Mouse (Mus musculus): ENCODE data around the gene Entpd2.

The Entpd2 gene

DNA sequence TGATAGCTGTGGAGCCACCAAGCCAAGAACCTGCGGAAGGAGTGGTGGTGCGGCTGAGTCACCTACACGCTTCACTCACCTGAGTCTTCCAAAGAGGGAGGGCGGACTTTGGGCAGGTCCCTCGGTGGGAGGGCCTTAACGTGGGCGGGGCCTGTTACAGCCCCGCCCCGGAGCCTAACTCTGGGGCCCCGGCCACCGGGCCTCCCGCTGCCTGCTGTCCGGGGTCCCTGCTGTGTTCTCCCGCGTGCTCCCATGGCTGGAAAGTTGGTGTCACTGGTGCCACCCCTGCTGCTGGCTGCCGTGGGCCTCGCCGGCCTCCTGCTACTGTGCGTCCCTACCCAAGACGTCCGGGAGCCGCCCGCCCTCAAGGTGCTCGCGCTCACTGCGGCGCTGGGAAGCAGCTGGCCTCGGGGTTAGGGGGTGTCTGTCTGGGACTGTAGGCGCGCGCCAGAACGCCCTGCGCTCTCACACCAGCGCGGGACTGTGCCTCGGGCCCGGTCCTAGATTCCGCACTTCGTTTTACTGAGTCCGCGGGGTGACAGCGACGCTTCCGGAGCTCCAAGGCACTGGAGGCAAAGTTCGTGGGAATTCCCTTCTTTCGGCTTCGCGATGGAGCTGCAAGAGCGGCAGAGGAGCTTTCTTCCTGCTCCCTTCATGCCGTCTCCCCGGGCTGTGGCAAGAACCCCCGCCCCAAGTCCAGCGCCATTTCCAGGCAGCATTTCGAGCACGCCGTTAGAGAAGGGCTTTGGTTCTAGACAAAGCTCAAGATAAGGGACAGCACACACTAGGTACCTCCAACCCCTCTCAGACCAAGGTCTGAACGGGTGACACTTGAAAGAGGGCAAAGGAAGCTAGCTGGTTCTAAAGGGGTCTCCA is at the start of gene Entpd2:
Gene Entpd2, plus strand, starts transcription at position 154 of the 876 bp plus-strand sequence.
- DNase-seq, result peak; percentile 63 to 80

DNA sequence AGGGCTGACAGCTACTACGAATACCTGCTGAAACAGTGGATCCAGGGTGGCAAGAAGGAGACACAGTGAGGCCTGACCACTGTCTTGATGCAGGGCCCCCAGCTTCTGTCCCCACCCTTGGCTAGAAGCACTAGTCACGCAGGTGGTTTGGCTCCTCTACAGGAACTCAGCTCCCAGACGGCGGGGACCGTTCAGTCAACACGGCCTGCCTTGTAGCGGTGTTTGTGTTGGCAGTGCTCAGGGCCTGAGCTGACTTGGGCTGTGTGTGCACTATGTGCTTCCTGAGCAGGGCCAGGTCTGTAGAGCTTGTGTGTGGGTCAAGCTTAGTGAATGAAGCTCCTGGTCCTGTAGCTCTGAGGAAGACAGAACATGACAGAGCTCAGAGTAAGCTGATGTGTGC is 47.5 kb upstream of the Entpd2 start:
- peak in 1 of 2 experiments; percentile 22 for DNase-seq

DNA sequence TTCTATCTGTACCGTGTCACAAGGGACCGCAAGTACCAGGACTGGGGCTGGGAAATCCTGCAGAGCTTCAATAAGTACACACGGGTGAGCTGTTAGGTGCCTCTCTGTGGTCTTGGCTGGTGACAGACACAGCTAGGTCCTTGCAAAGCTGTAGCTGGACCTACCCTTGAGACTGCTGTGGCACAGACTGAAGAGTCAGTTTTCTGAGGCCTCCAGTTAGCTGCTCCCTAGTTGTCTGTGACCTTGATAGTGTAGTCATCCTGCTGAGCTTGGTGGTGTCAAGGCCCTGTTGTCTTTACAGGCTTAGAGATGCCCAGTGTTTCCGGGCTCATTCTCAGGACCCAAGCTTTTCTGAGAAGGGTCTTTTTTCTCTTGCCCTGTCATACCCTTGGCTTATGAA is 46.2 kb upstream of the Entpd2 start:
- no peak for DNase-seq

DNA sequence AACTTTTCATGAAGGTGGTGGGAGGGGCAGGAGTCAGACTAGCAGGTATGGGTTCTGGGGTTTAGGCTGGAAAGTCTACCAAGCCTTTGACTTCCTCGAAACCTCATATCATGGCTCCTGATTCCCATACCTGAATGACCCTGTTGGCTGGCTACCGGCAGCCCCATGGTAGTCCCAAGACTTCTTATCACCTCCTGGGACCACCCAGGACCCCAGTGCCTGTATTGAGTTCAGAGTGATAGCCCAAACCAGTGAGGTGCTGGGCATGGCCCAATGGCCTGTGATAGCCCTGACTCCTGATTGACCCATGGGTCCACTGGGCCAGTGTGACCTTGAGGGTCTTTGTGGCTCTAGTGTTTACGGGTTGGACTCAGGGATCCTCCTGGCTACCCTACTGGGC is 45.0 kb upstream of the Entpd2 start:
- no peak for DNase-seq

DNA sequence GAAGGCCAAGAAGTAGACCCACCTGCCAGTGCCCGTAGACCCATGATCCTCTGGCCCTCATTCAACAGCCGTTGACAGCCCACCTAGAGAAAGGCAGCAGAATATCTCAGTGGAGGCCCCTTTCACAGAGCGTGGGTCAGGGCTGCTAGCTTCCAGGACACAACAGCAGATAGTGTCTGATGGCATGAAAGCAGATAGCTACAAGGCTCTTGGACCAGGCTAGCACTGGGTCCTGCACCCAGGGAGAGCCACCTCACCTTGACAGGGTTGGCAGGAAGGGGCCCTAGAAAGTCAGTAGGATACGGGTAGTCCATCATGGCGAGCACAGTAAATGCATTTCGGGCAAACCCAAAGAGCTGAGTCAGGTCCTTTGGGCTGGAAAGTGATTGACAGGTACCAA is 41.5 kb upstream of the Entpd2 start:
- DNase-seq, result no peak

DNA sequence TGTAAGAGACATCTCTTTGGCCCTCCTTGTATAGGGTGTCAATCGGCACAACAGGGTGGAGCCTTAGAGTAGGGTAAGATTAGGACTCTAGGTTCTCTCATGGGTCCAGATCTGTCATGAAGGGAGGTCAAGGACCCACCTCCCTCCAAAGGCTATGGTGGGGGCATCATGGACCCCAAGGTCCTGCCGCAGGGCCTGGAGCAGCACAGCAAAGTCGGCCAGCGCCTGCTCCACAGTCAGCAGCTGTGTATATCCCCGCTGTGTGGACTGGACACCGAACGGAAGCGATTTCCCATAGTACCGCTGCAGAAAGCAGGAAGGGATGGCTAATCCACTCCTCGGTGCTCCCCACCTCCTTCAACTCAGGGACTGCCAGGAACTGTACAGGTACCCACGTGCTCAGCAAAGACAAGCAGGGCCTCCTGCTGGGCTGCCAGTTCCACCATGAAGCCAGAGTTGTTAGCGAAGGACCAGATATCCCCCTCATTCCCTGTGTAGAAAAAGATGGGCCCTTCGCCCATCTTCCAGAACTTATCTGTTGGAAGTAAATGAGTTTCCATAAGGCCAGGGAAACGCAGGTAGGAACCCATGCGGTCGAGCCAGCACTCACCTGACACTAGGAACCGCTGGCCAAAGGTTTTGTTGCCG is 40.1 kb upstream of the Entpd2 start:
- peak in 1 of 2 experiments; percentile 17 for DNase-seq

DNA sequence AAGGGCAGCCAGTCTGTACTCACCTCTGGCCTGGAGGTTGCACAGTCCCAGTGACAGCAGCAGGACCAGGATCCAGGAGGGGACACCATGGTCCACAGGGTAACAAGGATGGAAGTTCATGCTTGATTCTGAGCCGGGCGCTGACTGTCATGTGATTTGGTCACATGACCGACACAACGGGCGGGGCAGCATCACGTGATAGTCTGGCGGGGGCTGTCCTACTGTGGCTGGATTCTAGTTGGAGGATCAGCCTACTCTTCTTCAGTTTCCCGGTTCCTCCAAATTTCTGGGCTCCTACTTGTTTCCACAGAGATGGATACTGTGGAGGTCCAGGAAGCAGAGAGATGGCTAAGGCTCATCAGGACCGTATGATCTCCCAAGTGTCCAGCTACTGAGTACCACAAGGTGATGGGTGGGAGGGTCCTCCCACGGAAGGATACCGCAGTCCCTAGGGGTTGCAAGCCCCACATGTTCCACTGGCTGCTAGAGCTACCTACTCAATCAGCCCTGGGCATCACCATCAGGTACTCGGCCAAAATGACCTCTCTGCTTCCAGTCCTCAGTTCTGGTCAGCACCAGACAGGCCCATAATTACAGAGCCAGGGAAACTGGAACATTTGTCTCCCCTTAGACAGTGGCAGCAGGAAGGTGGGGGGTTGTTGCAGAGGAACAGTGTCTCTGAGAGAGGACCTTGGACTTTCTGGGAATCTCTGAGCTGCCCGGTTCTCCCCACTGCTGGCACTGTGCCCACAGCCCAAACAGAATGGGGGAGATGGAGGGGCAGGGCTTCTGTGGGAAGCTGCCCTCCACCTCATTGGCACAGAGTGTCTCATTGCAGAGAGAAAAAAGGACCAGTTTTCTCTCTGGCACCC is 39.2 kb upstream of the Entpd2 start, which contains the start of gene Dpp7:
Gene Dpp7, minus strand, starts transcription at position 152 of the 872 bp plus-strand sequence.
- DNase-seq, result peak; percentile 89 to 91

DNA sequence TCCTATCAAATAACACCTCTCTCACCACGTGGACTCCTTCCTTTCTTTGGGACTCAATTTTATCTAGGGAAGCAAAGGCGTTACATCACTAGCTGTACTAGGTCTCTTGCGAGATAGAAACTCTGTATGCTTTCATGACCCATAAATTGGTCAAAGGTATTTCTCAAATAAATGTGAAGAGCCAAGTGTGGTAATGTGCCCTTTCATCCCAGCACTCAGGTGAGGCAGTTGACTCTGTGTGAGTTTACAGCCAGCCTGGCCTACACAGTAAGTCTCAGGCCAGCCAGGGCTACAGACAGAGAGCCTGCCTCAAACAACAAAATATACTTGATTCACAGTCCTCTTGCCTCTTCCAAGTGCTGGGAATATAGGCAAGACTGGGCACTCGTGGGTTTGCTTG is 35.8 kb upstream of the Entpd2 start:
- DNase-seq, result no peak

DNA sequence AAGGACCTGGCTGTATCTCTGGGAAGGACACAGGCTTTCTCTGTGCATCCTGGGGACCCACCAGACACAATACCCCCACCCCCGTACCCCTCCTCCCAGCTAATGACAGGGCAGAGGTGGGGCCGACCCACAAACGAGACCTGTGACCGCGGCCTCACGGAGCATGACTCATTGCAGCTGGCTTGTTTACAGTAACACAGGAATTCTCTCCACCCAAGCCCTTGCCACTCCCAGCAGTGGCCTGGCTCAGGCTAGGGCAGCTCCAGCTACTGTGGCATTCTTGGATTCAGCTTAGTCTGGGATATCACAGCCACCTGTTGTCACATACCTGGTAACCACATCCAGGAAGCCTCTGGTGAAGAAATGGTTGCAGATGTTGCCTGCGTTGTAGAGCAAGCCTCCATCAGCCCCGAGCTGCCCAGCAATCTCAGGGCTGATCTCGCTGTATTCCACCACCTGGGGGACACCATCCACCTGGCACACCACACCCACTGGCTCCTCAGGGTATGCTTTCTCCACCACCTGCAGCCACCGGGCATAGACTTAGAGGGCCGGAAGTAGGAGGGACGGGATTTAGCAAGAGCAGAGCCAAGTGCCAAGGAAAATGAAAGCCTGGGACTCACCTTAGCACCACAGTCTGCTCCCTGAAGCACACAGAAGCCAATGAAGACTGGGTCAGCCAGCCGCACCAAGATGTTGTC is 32.0 kb upstream of the Entpd2 start:
- DNase-seq, result peak; percentile 32 to 35

DNA sequence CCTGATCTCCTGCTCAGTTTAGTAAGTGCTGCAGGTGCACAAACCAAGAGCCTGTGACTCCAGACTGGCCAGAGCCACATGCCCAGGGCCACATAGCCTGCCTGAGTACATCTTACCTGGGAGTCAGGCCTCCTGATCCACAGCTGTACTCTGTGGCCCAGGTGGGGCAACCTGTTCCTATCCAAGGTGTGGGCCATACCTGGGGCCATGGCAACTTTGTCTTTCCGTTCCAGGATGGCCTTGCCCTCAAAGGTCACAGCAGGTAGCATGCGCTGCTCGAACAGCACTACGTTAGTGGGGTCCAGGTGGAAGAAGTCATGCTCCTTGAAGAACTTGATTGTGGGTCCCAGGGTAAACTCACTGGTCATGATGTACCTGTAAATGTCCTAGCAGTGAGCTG is 31.4 kb upstream of the Entpd2 start:
- no peak for DNase-seq

DNA sequence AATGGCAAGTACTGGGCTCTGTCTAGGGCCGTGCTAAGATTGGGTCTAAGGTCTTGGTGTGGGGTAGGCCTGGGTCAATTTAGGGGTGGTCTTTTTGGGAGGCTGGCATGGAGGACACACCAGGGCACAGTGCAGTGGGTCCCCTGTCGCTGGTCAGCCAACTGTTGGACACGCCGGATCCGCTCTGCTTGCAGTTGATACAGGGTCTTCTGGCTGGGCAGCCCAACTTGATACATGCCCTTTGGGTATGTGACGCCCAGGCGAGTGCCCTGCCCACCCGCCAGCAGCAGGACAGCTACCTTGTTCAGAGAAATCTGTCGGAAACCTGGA is 30.9 kb upstream of the Entpd2 start:
- DNase-seq, result no peak

DNA sequence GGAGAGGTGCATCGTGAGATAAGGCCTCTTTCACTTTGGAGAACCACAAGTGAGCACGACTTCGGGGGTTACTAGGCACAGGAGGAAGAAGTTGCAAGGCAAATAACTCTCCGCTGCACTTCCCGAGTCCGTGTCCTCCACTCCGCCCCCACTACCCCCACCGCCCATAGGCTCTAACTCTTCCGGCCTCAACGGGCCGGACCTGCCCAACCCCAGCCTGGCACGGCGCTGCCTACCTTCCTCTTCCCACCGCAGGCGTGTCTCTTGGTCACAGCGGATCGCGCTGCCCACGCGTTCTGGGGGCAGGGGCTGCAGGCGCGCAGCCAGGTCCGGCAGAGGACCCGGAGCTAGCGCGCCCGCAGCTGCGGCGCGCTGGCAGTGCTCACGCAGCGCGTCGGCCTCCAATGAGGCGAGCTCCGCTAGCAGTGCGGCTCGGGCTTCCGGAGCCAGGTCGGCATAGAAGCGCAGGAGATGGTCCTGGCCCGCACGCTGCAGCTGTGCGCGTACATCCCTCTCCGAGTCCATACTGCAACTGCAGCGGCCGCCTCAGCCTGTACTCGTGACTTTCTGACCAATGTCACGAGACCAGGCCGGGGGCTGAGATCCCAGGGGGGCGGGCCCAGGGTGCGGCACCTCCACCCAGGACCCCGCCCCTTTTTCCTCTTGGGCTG is 30.4 kb upstream of the Entpd2 start, which contains the start of gene Uap1l1:
Gene Uap1l1, minus strand, starts transcription at position 592 of the 671 bp plus-strand sequence.
- DNase-seq, result peak; percentile 92 to 93

DNA sequence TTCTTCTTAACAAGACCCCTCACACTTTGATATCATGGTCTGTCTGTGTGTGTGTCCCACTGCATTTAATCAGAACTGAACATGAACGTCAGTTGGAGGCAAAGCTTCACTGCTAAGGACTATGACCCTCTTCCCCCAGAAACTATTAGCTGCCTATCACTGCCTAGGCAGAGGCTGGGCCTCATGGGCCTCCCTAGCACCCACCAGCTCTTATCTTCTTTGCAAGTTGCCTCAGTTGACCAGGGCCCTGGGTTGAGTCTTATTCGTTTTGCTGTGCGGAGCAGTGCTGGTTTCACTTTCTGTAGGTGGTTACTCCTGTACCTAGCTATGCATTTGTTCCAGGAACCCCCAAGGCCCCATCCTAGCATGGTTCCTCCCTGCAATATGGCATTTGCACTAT is 25.7 kb upstream of the Entpd2 start:
- no peak for DNase-seq

DNA sequence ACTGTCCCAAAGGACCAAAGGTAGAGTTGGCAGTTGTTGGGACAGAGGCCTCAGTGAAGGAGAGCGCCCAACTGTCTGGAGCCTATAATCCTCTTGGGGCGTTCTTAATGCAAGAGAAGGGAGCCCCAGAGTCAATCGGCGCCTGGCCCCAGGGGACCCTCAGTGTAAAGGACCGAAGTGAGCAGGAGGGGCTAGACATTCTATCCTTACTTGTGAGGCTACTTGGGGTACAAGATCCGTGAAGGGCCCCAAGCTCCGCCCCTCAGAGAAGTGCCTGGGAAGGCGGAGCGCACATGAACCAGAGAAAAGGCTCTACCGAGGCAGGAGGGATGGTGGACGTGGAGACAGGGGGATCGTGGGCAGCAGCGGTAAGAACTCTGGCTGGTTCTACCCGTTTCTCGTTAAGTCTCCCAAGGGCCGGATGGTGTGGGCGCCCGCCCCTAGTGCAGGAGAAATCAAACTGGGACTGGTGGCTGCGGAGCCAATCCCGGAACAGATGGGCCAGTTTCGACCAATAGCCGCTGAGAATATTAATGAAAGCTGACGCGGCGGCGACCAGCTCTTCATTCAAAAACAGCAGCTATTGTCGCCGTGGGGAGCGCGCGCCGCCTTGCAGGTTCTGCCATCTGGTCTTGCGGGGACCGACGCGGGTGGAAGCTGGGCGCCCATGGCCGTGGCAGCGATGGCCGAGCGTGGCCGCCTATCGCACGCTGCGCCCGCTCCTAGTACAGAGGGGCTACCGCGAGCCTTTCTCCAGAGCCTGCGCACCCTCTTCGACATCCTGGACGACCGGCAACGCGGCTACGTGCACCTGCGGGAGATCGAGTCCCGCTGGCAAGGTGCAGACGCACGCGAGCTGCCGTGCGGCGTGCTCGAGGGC is 23.7 kb upstream of the Entpd2 start, which contains the start of gene Sapcd2:
Gene Sapcd2, plus strand, starts transcription at position 558 of the 880 bp plus-strand sequence.
- peak; percentile 89 to 90 for DNase-seq

DNA sequence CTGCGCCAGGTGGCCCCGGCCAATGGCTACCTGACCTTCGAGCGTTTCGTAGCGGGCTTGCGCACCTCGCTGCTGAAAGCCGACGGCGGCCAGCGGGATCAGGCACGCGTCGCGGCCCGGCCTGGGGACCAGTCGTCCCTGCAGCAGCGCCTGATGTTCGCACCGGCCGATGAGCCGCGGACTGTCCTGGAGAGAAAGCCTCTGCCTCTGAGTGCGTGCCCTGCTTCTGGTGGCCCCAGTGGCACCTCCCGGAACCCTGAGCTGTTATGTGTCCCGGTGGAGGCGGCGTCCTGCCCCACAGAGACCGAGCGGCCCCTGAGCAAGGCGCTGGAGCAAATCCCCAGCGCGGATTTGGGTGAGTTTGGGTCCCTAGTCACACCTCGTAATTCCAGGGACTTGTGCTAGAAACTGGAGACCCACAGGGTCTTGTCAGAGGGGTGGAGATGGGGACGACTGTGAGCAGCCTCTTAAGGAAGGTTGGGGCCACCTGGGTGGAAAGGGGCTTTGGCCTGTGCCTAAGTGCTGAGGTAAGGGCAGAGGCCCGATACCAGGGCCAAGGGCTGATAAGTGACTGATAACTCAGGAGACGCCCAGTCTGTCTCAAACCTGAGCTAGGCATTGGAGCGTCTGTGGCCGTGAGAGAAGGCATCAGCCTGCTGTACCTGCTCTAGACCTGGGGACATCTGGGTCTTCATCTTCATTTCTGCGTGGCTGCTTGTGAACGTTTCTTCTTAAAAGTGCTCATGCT is 22.9 kb upstream of the Entpd2 start:
- no peak for DNase-seq

DNA sequence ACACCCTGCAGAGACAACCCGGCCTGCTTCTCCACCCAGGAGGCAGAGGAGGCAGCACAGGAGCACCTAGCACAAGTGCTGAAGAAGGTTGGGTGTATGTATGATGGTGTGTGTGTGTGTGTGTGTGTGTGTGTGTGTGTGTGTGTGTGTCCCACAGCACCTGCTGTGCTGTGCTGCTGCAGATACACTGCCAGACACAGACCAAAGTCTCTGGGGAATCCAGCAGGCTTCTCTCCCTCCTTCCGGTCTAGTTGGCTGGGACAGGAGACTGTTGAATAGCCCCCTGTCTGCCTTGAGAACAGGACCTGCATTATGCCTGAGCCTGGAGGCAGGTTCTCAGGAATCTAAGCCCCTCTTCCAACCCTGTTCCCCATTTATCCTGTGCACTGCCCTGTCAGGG is 22.2 kb upstream of the Entpd2 start:
- no peak for DNase-seq

DNA sequence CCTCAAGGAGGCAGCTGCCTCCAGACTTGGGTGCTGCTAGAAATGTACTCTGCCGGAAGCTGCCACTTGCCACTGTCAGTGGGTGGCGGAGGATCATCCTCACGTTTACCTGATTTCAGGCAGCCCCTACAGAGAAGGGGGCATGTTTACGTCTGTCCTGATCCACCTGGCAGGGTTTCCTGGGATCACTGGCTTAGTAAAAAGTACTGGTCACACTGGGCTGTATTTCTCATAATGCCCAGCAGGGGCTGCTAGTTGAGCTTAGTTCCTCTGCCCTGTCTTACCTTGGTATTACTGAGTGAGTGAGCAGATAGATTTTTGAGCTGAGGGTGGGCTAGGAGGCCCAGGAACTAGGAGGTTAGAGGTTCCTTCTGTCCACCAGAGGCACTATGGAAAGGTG is 19.1 kb upstream of the Entpd2 start:
- peak; percentile 59 to 82 for DNase-seq

DNA sequence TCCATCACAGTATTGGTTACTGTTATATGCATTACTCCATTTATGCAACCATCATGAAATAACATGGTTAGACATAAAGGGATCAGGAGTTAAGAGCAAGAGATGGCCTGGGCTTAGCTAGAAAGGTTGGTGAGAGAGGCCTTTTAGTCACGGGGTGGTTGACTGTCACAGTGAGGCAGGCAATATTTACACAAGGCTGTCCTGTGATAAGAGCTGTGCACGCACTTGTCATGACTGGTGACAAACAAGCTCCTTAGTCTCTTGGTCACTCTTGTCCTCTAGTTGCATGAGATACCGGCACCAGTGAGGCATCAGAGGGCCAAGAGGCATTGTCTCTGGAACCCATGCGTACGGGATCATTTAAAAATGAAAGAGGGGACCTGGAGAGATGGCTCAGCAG is 11.2 kb upstream of the Entpd2 start:
- DNase-seq, result no peak

DNA sequence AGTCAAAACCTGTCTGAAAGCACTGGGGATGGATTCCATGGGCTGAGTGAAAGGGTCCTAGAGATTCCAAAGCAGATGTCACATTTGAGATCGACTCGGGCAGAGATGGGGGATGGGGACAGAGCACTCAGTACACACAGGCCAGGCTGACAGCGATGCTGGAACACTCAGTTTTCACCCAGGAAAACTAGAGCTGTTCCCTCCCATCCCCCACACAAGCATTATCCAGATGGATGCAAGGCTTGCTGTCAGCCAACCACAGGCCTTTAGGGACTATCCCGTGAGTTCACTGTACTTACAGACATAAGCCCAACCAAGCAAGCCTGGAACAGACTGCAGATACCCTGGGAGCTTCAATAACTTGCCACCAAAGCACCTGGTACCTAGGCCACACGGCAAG is 4.4 kb upstream of the Entpd2 start:
- DNase-seq, result no peak
